Mouse (Mus musculus) MEL (cell line): ENCODE measurements around the gene 6030445D17Rik.

Source experiments
- CHD2 ChIP-seq: IDR thresholded peaks from 2 replicates; pipeline ENCODE4 v1.6.1; 2011; ENCODE audit warnings: low read length, improper control_type of control experiment
- CTCF ChIP-seq, 3 experiments: IDR thresholded peaks in 2 of 3; conservative IDR thresholded peaks in 1 of 3; 2 replicates each; pipeline ENCODE4 v1.5.1; 2011 to 2012; ENCODE audit warnings: low read length in 3 of 3, low read depth in 2 of 3, mild to moderate bottlenecking in 2 of 3, improper control_type of control experiment in 1 of 3, inconsistent platforms in 1 of 3, mixed read lengths in 1 of 3, moderate library complexity in 1 of 3; ENCODE audit not compliant: control insufficient read depth in 1 of 3, insufficient read depth in 1 of 3, poor library complexity in 1 of 3, severe bottlenecking in 1 of 3
- ETS1 ChIP-seq: IDR thresholded peaks from 2 replicates; pipeline ENCODE4 v1.6.1; 2012; ENCODE audit warnings: low read depth, mild to moderate bottlenecking, inconsistent platforms, low read length, improper control_type of control experiment, moderate library complexity
- MAX ChIP-seq: IDR thresholded peaks from 2 replicates; pipeline ENCODE4 v1.6.1; 2011; ENCODE audit warnings: low read length, improper control_type of control experiment
- MYC ChIP-seq: IDR thresholded peaks from 2 replicates; pipeline ENCODE4 v1.6.1; 2011; ENCODE audit warnings: low read depth, mild to moderate bottlenecking, low read length, improper control_type of control experiment, moderate library complexity
- NRF1 ChIP-seq: IDR thresholded peaks from 2 replicates; pipeline ENCODE4 v1.6.1; 2014; ENCODE audit warnings: low read depth, mild to moderate bottlenecking, inconsistent platforms, low read length, improper control_type of control experiment, moderate library complexity; ENCODE audit not compliant: poor library complexity, insufficient read depth, severe bottlenecking
- POLR2A ChIP-seq, 2 experiments: IDR thresholded peaks; 2 replicates each; pipeline ENCODE4 v1.6.1; 2011 to 2012; ENCODE audit warnings: low read length in 2 of 2, mild to moderate bottlenecking in 2 of 2, control low read depth in 1 of 2, improper control_type of control experiment in 1 of 2, low read depth in 1 of 2, moderate library complexity in 1 of 2; ENCODE audit not compliant: control insufficient read depth in 1 of 2, insufficient read depth in 1 of 2, poor library complexity in 1 of 2
- POLR2AphosphoS2 ChIP-seq: IDR thresholded peaks from 2 replicates; pipeline ENCODE4 v1.6.1; 2011; ENCODE audit warnings: low read length, improper control_type of control experiment
- SMC3 ChIP-seq: IDR thresholded peaks from 2 replicates; pipeline ENCODE4 v1.6.1; 2011; ENCODE audit warnings: low read depth, low read length, improper control_type of control experiment
- UBTF ChIP-seq: IDR thresholded peaks from 2 replicates; pipeline ENCODE4 v1.6.1; 2012; ENCODE audit warnings: low read depth, mild to moderate bottlenecking, inconsistent platforms, low read length, improper control_type of control experiment, moderate library complexity, borderline replicate concordance; ENCODE audit not compliant: insufficient read depth
- ZKSCAN1 ChIP-seq: IDR thresholded peaks from 2 replicates; pipeline ENCODE4 v1.6.1; 2012; ENCODE audit warnings: low read depth, mild to moderate bottlenecking, inconsistent platforms, low read length, improper control_type of control experiment, moderate library complexity

DNA sequence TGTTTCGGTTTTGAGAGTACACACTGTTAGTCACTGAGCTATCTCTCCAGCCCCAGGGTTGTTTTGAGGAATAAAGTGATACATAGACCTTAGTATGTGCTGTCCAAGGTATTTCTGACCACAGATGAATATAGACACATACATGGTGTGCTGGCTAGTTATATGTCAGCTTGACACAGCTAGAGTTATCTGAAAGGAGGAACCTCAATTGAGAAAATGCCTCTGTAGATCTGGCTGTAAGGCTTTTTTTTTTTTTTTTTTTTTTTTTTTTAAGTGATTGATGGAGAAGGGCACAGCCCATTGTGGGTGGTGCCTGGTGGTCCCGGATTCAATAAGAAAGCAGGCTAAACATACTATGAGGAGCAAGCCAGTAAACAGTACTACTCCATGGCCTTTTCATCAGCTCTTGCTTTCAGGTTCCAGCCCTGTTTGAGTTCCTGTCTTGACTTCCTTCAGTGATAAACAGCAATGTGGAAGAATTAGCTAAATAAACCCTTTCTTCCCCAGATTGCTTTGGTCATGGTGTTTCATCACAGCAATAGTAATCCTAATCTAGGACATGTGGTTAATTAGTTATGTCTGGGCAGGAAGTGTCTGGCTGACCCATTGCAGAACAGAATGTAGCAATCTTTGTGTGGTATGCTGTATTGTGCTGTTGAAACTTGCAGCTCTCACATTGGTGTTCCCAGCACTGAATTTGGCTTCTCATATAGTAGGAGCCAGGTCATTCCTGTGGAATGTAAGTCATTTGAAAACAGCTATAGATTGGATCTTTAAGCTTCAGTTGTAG is 43.6 kb downstream of the 6030445D17Rik start:
- TF ChIP-seq CTCF (IDR thresholded peaks at IDR 0.05 in 2 of 3, conservative IDR thresholded peaks at IDR 0.05 in 1 of 3; ENCODE audit: control insufficient read depth in 1 of 3, insufficient read depth in 1 of 3, low read depth in 2 of 3, low read length in 3 of 3, poor library complexity in 1 of 3, severe bottlenecking in 1 of 3) (no peak), POLR2A (IDR thresholded peaks at IDR 0.05; ENCODE audit: control insufficient read depth in 1 of 2, insufficient read depth in 1 of 2, low read depth in 1 of 2, low read length in 2 of 2, poor library complexity in 1 of 2) (no peak), NRF1 (no peak), SMC3 (no peak), POLR2AphosphoS2 (no peak), UBTF (no peak), ETS1 (no peak), MYC (no peak), MAX (no peak), ZKSCAN1 (no peak), CHD2 (no peak)
